Mouse (Mus musculus) MEL (cell line): ENCODE measurements at regions not wholly inside any gene's neighbourhood (a gene's known extent, or its start where the extent isn't known, plus 50 kb on each side); places are given as distances from the start of the nearest gene placed in this dataset.

Experiments
- CTCF ChIP-seq, 3 experiments: IDR thresholded peaks in 2 of 3; conservative IDR thresholded peaks in 1 of 3; 2 replicates each; pipeline ENCODE4 v1.5.1; 2011 to 2012; ENCODE audit warnings: low read length in 3 of 3, low read depth in 2 of 3, mild to moderate bottlenecking in 2 of 3, improper control_type of control experiment in 1 of 3, inconsistent platforms in 1 of 3, mixed read lengths in 1 of 3, moderate library complexity in 1 of 3; ENCODE audit not compliant: control insufficient read depth in 1 of 3, insufficient read depth in 1 of 3, poor library complexity in 1 of 3, severe bottlenecking in 1 of 3
- EP300 ChIP-seq, 2 experiments: IDR thresholded peaks; 2 replicates each; pipeline ENCODE4 v1.6.1; 2011; ENCODE audit warnings: improper control_type of control experiment in 2 of 2, low read length in 2 of 2, low read depth in 1 of 2, mild to moderate bottlenecking in 1 of 2
- MAFK ChIP-seq: IDR thresholded peaks from 2 replicates; pipeline ENCODE4 v1.6.1; 2011; ENCODE audit warnings: low read depth, mild to moderate bottlenecking, low read length, improper control_type of control experiment, borderline replicate concordance
- POLR2A ChIP-seq, 2 experiments: IDR thresholded peaks; 2 replicates each; pipeline ENCODE4 v1.6.1; 2011 to 2012; ENCODE audit warnings: low read length in 2 of 2, mild to moderate bottlenecking in 2 of 2, control low read depth in 1 of 2, improper control_type of control experiment in 1 of 2, low read depth in 1 of 2, moderate library complexity in 1 of 2; ENCODE audit not compliant: control insufficient read depth in 1 of 2, insufficient read depth in 1 of 2, poor library complexity in 1 of 2
- POLR2AphosphoS2 ChIP-seq: IDR thresholded peaks from 2 replicates; pipeline ENCODE4 v1.6.1; 2011; ENCODE audit warnings: low read length, improper control_type of control experiment
- SMC3 ChIP-seq: IDR thresholded peaks from 2 replicates; pipeline ENCODE4 v1.6.1; 2011; ENCODE audit warnings: low read depth, low read length, improper control_type of control experiment
- UBTF ChIP-seq: IDR thresholded peaks from 2 replicates; pipeline ENCODE4 v1.6.1; 2012; ENCODE audit warnings: low read depth, mild to moderate bottlenecking, inconsistent platforms, low read length, improper control_type of control experiment, moderate library complexity, borderline replicate concordance; ENCODE audit not compliant: insufficient read depth
- USF1 ChIP-seq: IDR thresholded peaks from 2 replicates; pipeline ENCODE4 v1.6.1; 2014; ENCODE audit warnings: low read depth, mild to moderate bottlenecking, inconsistent platforms, low read length, improper control_type of control experiment, moderate library complexity
- ZC3H11A ChIP-seq: IDR thresholded peaks from 2 replicates; pipeline ENCODE4 v1.6.1; 2012; ENCODE audit warnings: low read depth, mild to moderate bottlenecking, inconsistent platforms, low read length, improper control_type of control experiment
- ZKSCAN1 ChIP-seq: IDR thresholded peaks from 2 replicates; pipeline ENCODE4 v1.6.1; 2012; ENCODE audit warnings: low read depth, mild to moderate bottlenecking, inconsistent platforms, low read length, improper control_type of control experiment, moderate library complexity
- ZMIZ1 ChIP-seq: IDR thresholded peaks from 2 replicates; pipeline ENCODE4 v1.6.1; 2012; ENCODE audit warnings: low read depth, mild to moderate bottlenecking, inconsistent platforms, low read length, improper control_type of control experiment, moderate library complexity

GRCm38 (mm10) chr9:89802658-89803057, 64.4 kb upstream of the Ankrd34c start:
- TF ChIP-seq ZKSCAN1 (no peak), POLR2A (IDR thresholded peaks at IDR 0.05; ENCODE audit: control insufficient read depth in 1 of 2, insufficient read depth in 1 of 2, low read depth in 1 of 2, low read length in 2 of 2, poor library complexity in 1 of 2) (no peak), CTCF (IDR thresholded peaks at IDR 0.05 in 2 of 3, conservative IDR thresholded peaks at IDR 0.05 in 1 of 3; ENCODE audit: control insufficient read depth in 1 of 3, insufficient read depth in 1 of 3, low read depth in 2 of 3, low read length in 3 of 3, poor library complexity in 1 of 3, severe bottlenecking in 1 of 3) (no peak), POLR2AphosphoS2 (no peak), MAFK (no peak), EP300 (IDR thresholded peaks at IDR 0.05; ENCODE audit: low read depth in 1 of 2, low read length in 2 of 2) (no peak), SMC3 (no peak), ZMIZ1 (no peak), ZC3H11A (no peak), UBTF (no peak), USF1 (no peak)
